Comparison of ENCODE assay signal across 7 mouse cellular contexts in genomic region chr8:73353794-73354179, GRCm38 (mm10). TPM values are rescaled to one million over a fixed set of nuclear protein-coding genes. Genes with fewer than 3 reads are reported as not detected.
DNase-seq lines count a peak whose midpoint lies in the region; ATAC-seq and TF ChIP-seq lines count a peak whose summit lies in the region.

No protein-coding gene starts in this region.

- H3K9ac ChIP-seq in lung, postnatal 0 days (replicated peaks; ENCODE audit: low read depth): peak overlapping the region; percentile 48; the same call in 1 of the 2 replicates
- H3K9ac ChIP-seq in forebrain, embryonic 14.5 days (ENCODE audit: low read length): peak overlapping the region; percentile 69
- peak overlapping the region; percentile 55 for H3K9ac ChIP-seq in limb, embryonic 12.5 days (replicated peaks)
- H3K9ac ChIP-seq in stomach, embryonic 14.5 days (replicated peaks; ENCODE audit: low read depth, low read length): peak overlapping the region; percentile 25; the same call in 1 of the 2 replicates

- peak; percentile 32 for ATAC-seq in lung, postnatal 0 days
- peak; percentile 27 for ATAC-seq in forebrain, embryonic 14.5 days
- peak; percentile 53 for ATAC-seq in limb, embryonic 12.5 days (ENCODE audit: insufficient number of reproducible peaks, insufficient read depth, low FRiP score, low TSS enrichment, low read depth)
- peak; percentile 29; the same call in 1 of the 2 replicates for ATAC-seq in stomach, embryonic 14.5 days (ENCODE audit: insufficient number of reproducible peaks, insufficient read depth, low FRiP score, low read depth)

- no peak for DNase-seq in lung, postnatal 0 days (ENCODE audit: low spot score)
- DNase-seq in lung, postnatal 36 days: no peak
- DNase-seq in forebrain, embryonic 14.5 days (ENCODE audit: low spot score): no peak
- DNase-seq in thymus, postnatal 36 days: no peak
- no peak for DNase-seq in left cerebral cortex, postnatal 4 days

- no peaks in the 10 kb centered on the region for H3K36me3 ChIP-seq in lung, postnatal 0 days (ENCODE audit: insufficient read depth, low read length)
- no peaks in the 10 kb centered on the region for H3K36me3 ChIP-seq in forebrain, embryonic 14.5 days (ENCODE audit: control insufficient read depth, insufficient read depth, low read length)
- no peaks in the 10 kb centered on the region for H3K36me3 ChIP-seq in limb, embryonic 12.5 days
- H3K36me3 ChIP-seq in stomach, embryonic 14.5 days (ENCODE audit: control insufficient read depth, insufficient read depth, low read length): no peaks in the 10 kb centered on the region

- H3K9me3 ChIP-seq in lung, postnatal 0 days (ENCODE audit: low read length): no peaks in the 10 kb centered on the region
- no peaks in the 10 kb centered on the region for H3K9me3 ChIP-seq in forebrain, embryonic 14.5 days (replicated peaks; ENCODE audit: control insufficient read depth, low read length)
- no peaks in the 10 kb centered on the region for H3K9me3 ChIP-seq in limb, embryonic 12.5 days
- no peaks in the 10 kb centered on the region for H3K9me3 ChIP-seq in stomach, embryonic 14.5 days (ENCODE audit: control insufficient read depth, low read depth, low read length)

- peak overlapping the region; percentile 78 for H3K27ac ChIP-seq in lung, postnatal 0 days (ENCODE audit: low read length)
- peak overlapping the region; percentile 81 for H3K27ac ChIP-seq in forebrain, embryonic 14.5 days (ENCODE audit: low read depth, low read length)
- H3K27ac ChIP-seq in limb, embryonic 12.5 days: peak overlapping the region; percentile 64
- H3K27ac ChIP-seq in stomach, embryonic 14.5 days (ENCODE audit: low read length): peak overlapping the region; percentile 45

- no peak for TF ChIP-seq EP300 in lung, postnatal 0 days (IDR thresholded peaks at IDR 0.05)

- under 1% methylated on average over 16 of the region's 16 CpGs for WGBS in lung, postnatal 0 days
- under 1% methylated on average over 16 of the region's 16 CpGs for WGBS in forebrain, embryonic 14.5 days
- WGBS in limb, embryonic 12.5 days: 0% methylated on average over 16 of the region's 16 CpGs
- under 1% methylated on average over 16 of the region's 16 CpGs for WGBS in stomach, embryonic 14.5 days

- peaks cover 15% of the 10 kb centered on the region for H3K4me1 ChIP-seq in lung, postnatal 0 days (ENCODE audit: insufficient read depth, low read depth, low read length)
- H3K4me1 ChIP-seq in forebrain, embryonic 14.5 days (ENCODE audit: control insufficient read depth, insufficient read depth, low read length): peaks cover 24% of the 10 kb centered on the region
- peaks cover 15% of the 10 kb centered on the region for H3K4me1 ChIP-seq in limb, embryonic 12.5 days (replicated peaks)
- H3K4me1 ChIP-seq in stomach, embryonic 14.5 days (ENCODE audit: control insufficient read depth, insufficient read depth, low read length): peaks cover 11% of the 10 kb centered on the region

- peak overlapping the region; percentile 98 for H3K4me2 ChIP-seq in lung, postnatal 0 days (replicated peaks; ENCODE audit: low read depth, low read length)
- peak overlapping the region; percentile 77 for H3K4me2 ChIP-seq in forebrain, embryonic 14.5 days (ENCODE audit: low read length)
- H3K4me2 ChIP-seq in limb, embryonic 12.5 days: peak overlapping the region; percentile 86
- peak overlapping the region; percentile 76 for H3K4me2 ChIP-seq in stomach, embryonic 14.5 days (replicated peaks; ENCODE audit: low read depth, low read length)

- no peaks in the 10 kb centered on the region for H3K27me3 ChIP-seq in lung, postnatal 0 days (replicated peaks; ENCODE audit: insufficient read depth, low read length)
- no peaks in the 10 kb centered on the region for H3K27me3 ChIP-seq in forebrain, embryonic 14.5 days (replicated peaks; ENCODE audit: control insufficient read depth, insufficient read depth, low read length)
- no peaks in the 10 kb centered on the region for H3K27me3 ChIP-seq in limb, embryonic 12.5 days
- H3K27me3 ChIP-seq in stomach, embryonic 14.5 days (ENCODE audit: control insufficient read depth, insufficient read depth, low read length): no peaks in the 10 kb centered on the region

- intact Hi-C loops in left cerebral cortex, postnatal 4 days (cut with DNase I): loop anchor here (2.0 to 5.0 kb wide), 3 partner anchors 121 to 1499 kb away; no protein-coding TSS in a partner anchor

- H3K4me3 ChIP-seq in lung, postnatal 0 days (ENCODE audit: low read depth, low read length): peak overlapping the region; percentile 94
- peak overlapping the region; percentile 82 for H3K4me3 ChIP-seq in forebrain, embryonic 14.5 days (ENCODE audit: low read depth, low read length)
- peak overlapping the region; percentile 88 for H3K4me3 ChIP-seq in limb, embryonic 12.5 days (replicated peaks)
- H3K4me3 ChIP-seq in stomach, embryonic 14.5 days (ENCODE audit: low read depth, low read length): peak overlapping the region; percentile 74

- no peak for TF ChIP-seq CTCF in lung, postnatal 0 days (IDR thresholded peaks at IDR 0.05)

RNA-seq across cellular contexts. Expression of gene Large1, which starts 0.4 kb away (rescaled TPM):
- polyA plus RNA-seq in lung, postnatal 0 days (2015; fragmentation: Nextera tagmentation; extraction: Ambion mirVana): 5.2 and 5.6 TPM in 2 replicates
- 18.8 and 19.6 TPM in 2 replicates for polyA plus RNA-seq in forebrain, embryonic 14.5 days (2014; fragmentation: Nextera tagmentation; extraction: Ambion mirVana)
- polyA plus RNA-seq in limb, embryonic 12.5 days (2016; fragmentation: Nextera tagmentation; extraction: Ambion mirVana): 8.3 and 10.0 TPM in 2 replicates
- polyA plus RNA-seq in stomach, embryonic 14.5 days (2014; fragmentation: Nextera tagmentation; extraction: Ambion mirVana): 13.4 and 15.0 TPM in 2 replicates
- 100 to 1,000 TPM; 122 to 123 TPM for total RNA-seq in left cerebral cortex, postnatal 4 days (2021)
